Mouse (Mus musculus) forebrain, embryonic 11.5 days (tissue): ENCODE results near the gene Ndufv2. TPM values are rescaled to one million over a fixed set of nuclear protein-coding genes. Genes with fewer than 3 reads are reported as not detected.

ENCODE experiments used
- ATAC-seq: fragments of 200-750 bp; cut with Nextera tagmentation; replicated peaks from 2 replicates; pipeline ENCODE4 v1.8.0; 2017; ENCODE audit warnings: moderate TSS enrichment; ENCODE audit not compliant: low FRiP score
- DNase-seq: peaks from one replicate; pipeline ENCODE4 v3.0.0-alpha.2; 2017; ENCODE audit warnings: low spot score
- H3K27ac ChIP-seq: fragments of 300-500 bp; sonication (generic); 2 replicates; pipeline ENCODE4 v1.5.1; 2014; ENCODE audit warnings: low read depth, low read length
- H3K27me3 ChIP-seq: fragments of 300-500 bp; sonication (generic); 2 replicates; pipeline ENCODE4 v1.6.1; 2014; ENCODE audit warnings: mild to moderate bottlenecking, low read length, mixed read lengths; ENCODE audit not compliant: control insufficient read depth, insufficient read depth
- H3K36me3 ChIP-seq: fragments of 300-500 bp; sonication (generic); 2 replicates; pipeline ENCODE4 v1.6.1; 2014; ENCODE audit warnings: mild to moderate bottlenecking, low read length, moderate library complexity, mixed read lengths; ENCODE audit not compliant: control insufficient read depth, insufficient read depth
- H3K4me1 ChIP-seq: fragments of 300-500 bp; sonication (generic); replicated peaks from 2 replicates; pipeline ENCODE4 v1.6.1; 2014; ENCODE audit warnings: low read length, mixed read lengths; ENCODE audit not compliant: control insufficient read depth, insufficient read depth
- H3K4me2 ChIP-seq: fragments of 300-500 bp; sonication (generic); 2 replicates; pipeline ENCODE4 v1.6.1; 2014; ENCODE audit warnings: low read depth, mild to moderate bottlenecking, low read length, moderate library complexity, mixed read lengths; ENCODE audit not compliant: severe bottlenecking
- H3K4me3 ChIP-seq: fragments of 300-500 bp; sonication (generic); 2 replicates; pipeline ENCODE4 v1.5.1; 2014; ENCODE audit warnings: low read depth, low read length
- H3K9ac ChIP-seq: fragments of 300-500 bp; sonication (generic); 2 replicates; pipeline ENCODE4 v1.6.1; 2014; ENCODE audit warnings: low read length
- H3K9me3 ChIP-seq: fragments of 300-500 bp; sonication (generic); 2 replicates; pipeline ENCODE4 v1.6.1; 2016; ENCODE audit warnings: low read length, mixed read lengths; ENCODE audit not compliant: control insufficient read depth
- whole genome bisulfite sequencing: fragments of 180-500 bp; shearing (Covaris S2); extraction: QIAGEN DNeasy Blood & Tissue Kit; methylation state at CpG from one replicate; pipeline ENCODE4 v1.1.7; 2014; 5-methylcytosine and 5-hydroxymethylcytosine counted together
- polyA plus RNA-seq: library from polyadenylated mRNA; unstranded; fragments of >200 nt; fragmentation: Nextera tagmentation; extraction: Ambion mirVana; gene quantifications from 2 replicates; pipeline ENCODE4 v1.2.1, GENCODE M21; 2014

The Ndufv2 gene
- 313 and 317 TPM in 2 replicates for polyA plus RNA-seq

DNA sequence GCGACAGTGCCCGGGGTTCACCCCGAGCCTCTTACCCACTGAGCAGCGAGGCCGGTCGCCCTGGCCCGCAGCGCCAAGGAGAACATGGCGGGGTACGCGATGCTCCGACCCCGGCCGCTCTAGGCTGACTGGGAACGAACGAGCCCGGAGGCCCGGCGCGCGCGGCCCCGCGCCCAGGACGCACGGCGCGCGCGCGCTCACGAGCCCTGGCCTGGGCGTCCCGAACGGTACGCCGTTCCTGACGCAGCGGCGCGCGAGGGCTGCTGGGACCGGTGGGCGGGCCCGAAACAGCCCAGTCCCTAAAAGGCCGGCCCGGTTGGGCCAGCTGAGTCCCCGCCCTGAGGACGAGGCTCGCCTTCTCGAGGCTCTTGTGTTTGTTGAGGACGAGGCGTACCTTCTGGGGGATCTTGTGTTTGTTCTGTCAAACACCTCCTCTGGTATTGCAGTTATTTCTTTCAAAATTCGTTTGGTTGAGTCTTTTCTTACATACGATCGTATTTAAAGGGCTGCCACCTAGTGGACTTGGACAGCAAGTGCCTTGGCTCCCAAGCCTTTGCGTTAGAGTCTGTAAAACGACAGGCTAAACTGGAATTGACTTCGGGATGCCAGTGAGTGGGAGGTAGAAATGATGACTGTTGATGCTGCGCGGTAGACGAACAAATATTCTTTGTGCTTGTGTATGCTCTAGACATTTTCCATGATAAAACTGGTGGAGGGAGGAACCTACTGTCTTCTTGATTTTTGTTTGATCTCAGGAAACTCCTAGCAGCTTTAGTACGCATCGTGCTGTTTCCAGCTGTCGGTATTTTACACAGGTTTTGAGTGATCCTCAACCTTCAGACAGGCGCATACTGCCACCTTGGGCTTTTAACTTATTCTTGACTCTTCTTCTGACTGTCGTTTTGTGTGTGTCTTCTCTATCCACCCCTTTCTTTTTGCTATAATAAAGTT lies at the start of gene Ndufv2:
Gene Ndufv2 (minus strand): TSS at position 180 of the 951 bp plus-strand sequence.
- Histone ChIP-seq H3K27ac (peak within 1 kb of the TSS; percentile 83), H3K4me3 (peak within 1 kb of the TSS; percentile 89), H3K4me2 (peak within 1 kb of the TSS; percentile 92), H3K27me3 (no peaks in the 10 kb centered on the region), H3K36me3 (no peaks in the 10 kb centered on the region), H3K4me1 (peaks cover 7% of the 10 kb centered on the region; the same call in 1 of the 2 replicates), H3K9me3 (no peaks in the 10 kb centered on the region), H3K9ac (peak within 1 kb of the TSS; percentile 92)
- ATAC-seq (peak; percentile 100), DNase-seq (peak; percentile 97)
- 1% methylated on average over 64 of the region's 67 CpGs for WGBS

DNA sequence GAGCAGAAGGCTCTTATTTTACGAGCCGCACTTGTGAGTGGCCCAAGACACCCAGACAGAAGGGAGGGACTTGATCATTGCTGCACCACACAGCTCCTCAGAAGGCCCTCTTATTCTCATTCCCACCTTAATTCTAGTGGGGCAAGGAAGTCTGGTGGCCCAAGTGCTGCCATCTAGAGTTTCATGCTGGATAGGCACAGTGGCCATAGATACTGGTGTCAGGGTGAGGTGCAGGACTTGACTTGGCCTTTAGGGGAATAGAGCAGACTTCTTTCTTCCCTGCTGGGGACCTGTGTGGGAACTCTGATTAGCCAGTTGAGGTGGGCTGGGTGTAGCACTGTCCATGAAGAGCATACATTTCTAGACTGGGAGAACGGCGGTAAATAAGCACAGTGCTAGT lies 29.9 kb upstream of the Ndufv2 start:
- Histone ChIP-seq H3K9me3 (no peaks in the 10 kb centered on the region), H3K4me1 (no peaks in the 10 kb centered on the region), H3K9ac (no peak overlapping the region), H3K27ac (no peak overlapping the region), H3K36me3 (peaks cover 16% of the 10 kb centered on the region), H3K4me2 (no peak overlapping the region), H3K27me3 (no peaks in the 10 kb centered on the region), H3K4me3 (no peak overlapping the region)
- DNase-seq: no peak
- 98% methylated on average over 4 of the region's 4 CpGs for WGBS
- 0 out of 2 replicates have a peak, but pooled peaks have one; percentile 12 for ATAC-seq

DNA sequence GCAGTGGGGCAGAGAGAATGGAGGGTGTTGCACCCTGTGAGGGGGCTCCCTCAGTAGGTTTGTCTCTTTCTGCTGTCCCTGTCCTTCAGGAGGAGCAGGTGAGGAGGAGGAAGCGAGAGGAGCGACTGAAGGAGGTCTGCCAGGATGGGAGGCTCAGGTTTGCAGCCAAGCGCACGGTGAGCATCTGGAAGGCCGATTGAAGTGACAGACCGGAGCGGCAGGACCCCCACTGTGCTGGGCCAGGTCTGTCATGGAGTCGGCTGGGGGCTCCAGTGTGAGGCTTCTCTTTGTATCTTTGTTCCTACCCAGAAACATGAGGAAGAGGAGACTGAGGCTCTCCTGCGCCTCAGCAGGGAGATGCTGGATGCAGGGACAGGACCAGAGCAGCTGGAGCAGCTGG lies 29.0 kb upstream of the Ndufv2 start:
- DNase-seq (no peak), ATAC-seq (no peak)
- 85% methylated on average over 9 of the region's 9 CpGs for WGBS
- Histone ChIP-seq H3K27me3 (no peaks in the 10 kb centered on the region), H3K36me3 (peaks cover 16% of the 10 kb centered on the region), H3K4me3 (no peak overlapping the region), H3K9me3 (no peaks in the 10 kb centered on the region), H3K9ac (no peak overlapping the region), H3K27ac (no peak overlapping the region), H3K4me1 (0 out of 2 replicates have a peak, but pooled peaks cover under 1% of the 10 kb centered on the region), H3K4me2 (no peak overlapping the region)

DNA sequence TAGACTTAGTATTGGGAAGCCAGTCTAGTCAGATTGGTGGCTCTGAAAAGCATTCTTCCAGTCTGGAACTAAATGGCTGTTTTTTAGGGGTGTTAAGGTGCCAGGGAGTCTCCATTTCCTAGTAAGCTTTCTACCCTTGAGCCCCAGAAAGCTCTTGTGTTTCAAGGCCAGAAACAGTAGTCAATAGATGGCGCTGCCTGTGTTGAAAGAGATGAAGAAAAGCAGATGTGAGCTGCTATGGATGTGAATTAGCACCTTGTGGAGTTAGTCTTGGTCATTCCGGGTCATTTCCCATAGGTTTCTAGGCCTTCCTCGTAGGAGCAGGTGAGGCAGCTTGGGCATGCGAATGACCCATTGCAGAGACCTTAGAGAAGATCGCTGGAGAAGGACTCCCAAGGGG lies 23.9 kb upstream of the Ndufv2 start:
- peaks cover 7% of the 10 kb centered on the region; the same call in 1 of the 2 replicates for H3K4me1 ChIP-seq
- ATAC-seq: no peak
- no peaks in the 10 kb centered on the region for H3K9me3 ChIP-seq
- no peak overlapping the region for H3K9ac ChIP-seq
- DNase-seq: no peak
- H3K27me3 ChIP-seq: no peaks in the 10 kb centered on the region
- no peak overlapping the region for H3K27ac ChIP-seq
- peak overlapping the region; percentile 15; the same call in 1 of the 2 replicates for H3K4me2 ChIP-seq
- WGBS: 63% methylated on average over 5 of the region's 5 CpGs
- H3K36me3 ChIP-seq: peaks cover 2% of the 10 kb centered on the region; the same call in 1 of the 2 replicates
- H3K4me3 ChIP-seq: no peak overlapping the region

DNA sequence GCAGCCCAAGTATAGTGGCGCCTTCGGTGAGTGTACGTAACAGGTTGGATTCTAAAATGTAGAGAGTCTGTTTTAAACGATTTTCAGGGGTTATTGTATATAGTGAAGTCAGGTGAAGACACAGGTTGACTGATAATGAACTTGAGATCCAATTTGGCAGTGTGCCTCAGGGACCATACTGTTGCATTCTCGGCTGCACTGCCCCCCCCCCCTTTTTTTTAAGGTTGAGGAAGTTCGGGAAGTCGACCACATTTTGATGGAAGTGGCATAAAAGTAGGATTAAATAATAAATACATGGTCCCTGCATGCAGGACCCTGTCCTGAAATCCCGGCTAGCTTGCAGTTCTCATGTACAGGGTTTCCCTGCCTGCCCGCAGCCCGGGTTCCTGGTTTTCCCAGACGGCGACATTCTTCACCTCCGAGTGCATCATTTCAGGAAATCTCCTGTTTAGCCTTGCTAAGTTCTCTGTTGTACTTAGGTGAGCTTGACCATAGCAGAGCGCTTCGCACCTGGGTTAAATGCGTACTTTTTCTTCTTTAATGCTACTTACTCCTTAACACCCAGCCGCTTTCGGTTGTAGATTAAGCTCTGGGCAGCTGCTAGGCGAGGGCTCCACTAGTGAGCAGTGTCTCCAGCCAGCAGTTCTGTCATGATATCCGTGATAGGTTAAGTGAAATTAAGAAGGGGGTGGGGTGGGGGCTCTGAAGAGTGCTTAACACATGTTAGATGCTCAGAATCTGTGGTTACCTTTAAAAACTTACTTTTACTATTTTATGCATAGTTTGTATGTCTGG lies 22.7 kb upstream of the Ndufv2 start:
- peaks cover 2% of the 10 kb centered on the region; the same call in 1 of the 2 replicates for H3K36me3 ChIP-seq
- H3K4me2 ChIP-seq: peak overlapping the region; percentile 75
- peak overlapping the region; percentile 65 for H3K4me3 ChIP-seq
- H3K27me3 ChIP-seq: no peaks in the 10 kb centered on the region
- peak overlapping the region; percentile 70 for H3K9ac ChIP-seq
- peak; percentile 53 for ATAC-seq
- peak overlapping the region; percentile 84 for H3K27ac ChIP-seq
- WGBS: 2% methylated on average over 20 of the region's 20 CpGs
- no peaks in the 10 kb centered on the region for H3K9me3 ChIP-seq
- H3K4me1 ChIP-seq: peaks cover 7% of the 10 kb centered on the region; the same call in 1 of the 2 replicates
- DNase-seq: peak; percentile 67

DNA sequence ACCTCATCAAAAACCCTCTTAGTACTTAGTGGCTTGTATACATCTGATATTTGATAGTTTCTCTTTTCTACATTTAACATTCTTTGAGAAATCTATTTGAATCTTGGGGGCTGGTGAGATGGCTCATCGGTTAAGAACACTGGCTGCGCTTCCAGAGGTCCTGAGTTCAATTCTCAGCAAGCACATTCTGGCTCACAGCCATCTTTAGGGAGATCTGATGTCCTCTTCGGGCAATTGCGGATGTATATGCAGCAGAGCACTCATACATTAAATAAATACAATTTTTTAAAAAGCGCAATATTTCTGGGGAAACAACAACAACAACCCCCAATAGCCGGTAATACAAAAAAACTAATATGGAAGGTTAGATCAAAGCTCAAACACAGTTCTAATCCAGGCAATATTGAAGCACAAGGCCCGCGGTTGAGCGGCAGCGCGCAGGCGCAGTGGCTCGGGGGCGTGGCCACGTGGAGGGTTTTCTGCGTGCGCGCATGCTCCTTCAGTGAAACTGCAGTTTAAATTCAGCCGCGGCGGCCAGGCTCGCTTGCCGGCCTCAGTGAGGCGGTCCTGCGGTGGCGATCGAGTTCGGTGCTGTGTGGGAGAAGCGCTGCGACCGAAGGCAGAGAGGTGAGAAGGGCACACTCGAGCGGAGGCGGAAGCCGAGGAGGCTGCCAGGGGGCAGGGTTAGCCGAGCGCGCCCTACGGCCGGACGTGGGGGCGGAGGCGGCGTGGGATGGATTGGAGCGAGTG lies 21.9 kb upstream of the Ndufv2 start, which contains the start of gene Ddx11:
Gene Ddx11 (plus strand): TSS at position 455 of the 750 bp plus-strand sequence.
- H3K4me2 ChIP-seq: peak within 1 kb of the TSS; percentile 75
- peaks cover 2% of the 10 kb centered on the region; the same call in 1 of the 2 replicates for H3K36me3 ChIP-seq
- peak within 1 kb of the TSS; percentile 70 for H3K9ac ChIP-seq
- no peaks in the 10 kb centered on the region for H3K27me3 ChIP-seq
- peak within 1 kb of the TSS; percentile 84 for H3K27ac ChIP-seq
- H3K4me3 ChIP-seq: peak within 1 kb of the TSS; percentile 65
- ATAC-seq: peak; percentile 84
- WGBS: 6% methylated on average over 45 of the region's 45 CpGs
- no peaks in the 10 kb centered on the region for H3K9me3 ChIP-seq
- peak; percentile 96 for DNase-seq
- H3K4me1 ChIP-seq: peaks cover 7% of the 10 kb centered on the region; the same call in 1 of the 2 replicates

DNA sequence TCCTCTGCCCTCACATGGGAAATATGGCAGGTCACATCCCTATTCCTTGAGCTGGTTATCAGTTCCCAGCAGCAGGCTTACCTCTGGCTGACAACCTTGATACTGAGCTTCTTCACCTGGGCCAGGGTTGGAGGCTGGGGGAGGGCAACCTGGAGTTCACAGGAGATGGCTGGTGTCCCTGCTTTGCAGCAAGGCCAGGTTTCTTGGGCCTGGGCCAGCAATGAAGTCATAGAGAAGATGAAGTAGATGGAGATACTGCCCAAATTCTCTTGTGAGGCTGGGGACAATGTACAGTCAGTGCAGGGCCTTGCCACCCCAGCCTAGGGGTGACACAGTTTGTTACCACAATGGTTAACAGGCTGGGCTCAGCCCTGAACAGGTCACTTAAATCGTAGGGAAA lies 19.3 kb upstream of the Ndufv2 start:
- no peak overlapping the region for H3K4me3 ChIP-seq
- WGBS: 84% methylated on average over 1 of the region's 1 CpGs

More for the DNA sequence above, 19.3 kb upstream of the Ndufv2 start:
- ATAC-seq: no peak
- no peak for DNase-seq
- no peaks in the 10 kb centered on the region for H3K27me3 ChIP-seq
- H3K27ac ChIP-seq: no peak overlapping the region
- peaks cover 2% of the 10 kb centered on the region; the same call in 1 of the 2 replicates for H3K36me3 ChIP-seq
- H3K9me3 ChIP-seq: no peaks in the 10 kb centered on the region
- no peak overlapping the region for H3K4me2 ChIP-seq
- no peak overlapping the region for H3K9ac ChIP-seq
- peaks cover 7% of the 10 kb centered on the region; the same call in 1 of the 2 replicates for H3K4me1 ChIP-seq
